Mouse (Mus musculus) embryonic facial prominence, embryonic 12.5 days (tissue): ENCODE data around the gene Jmjd8. TPM values are rescaled to one million over a fixed set of nuclear protein-coding genes. Genes with fewer than 3 reads are reported as not detected.
A peak's percentile ranks its signal among the peaks of the same experiment; 100 is the strongest.
"Not testable (repeated sequence)": the region's sequence is repeated elsewhere in the genome, so short reads cannot be mapped to it uniquely, and the experiment has no call there.

Source experiments
- ATAC-seq: fragments of 200-750 bp; cut with Nextera tagmentation; 2 replicates; pipeline ENCODE4 v1.8.0; 2017; ENCODE audit not compliant: insufficient number of reproducible peaks, insufficient read depth, low FRiP score, low TSS enrichment
- H3K27ac ChIP-seq: fragments of 300-500 bp; sonication (generic); 2 replicates; pipeline ENCODE4 v1.5.1; 2016; ENCODE audit warnings: mild to moderate bottlenecking
- H3K27me3 ChIP-seq: fragments of 300-500 bp; sonication (generic); 2 replicates; pipeline ENCODE4 v1.6.1; 2016; ENCODE audit warnings: mild to moderate bottlenecking, moderate library complexity
- H3K36me3 ChIP-seq: fragments of 300-500 bp; sonication (generic); 2 replicates; pipeline ENCODE4 v1.6.1; 2016; ENCODE audit warnings: mild to moderate bottlenecking
- H3K4me1 ChIP-seq: fragments of 300-500 bp; sonication (generic); 2 replicates; pipeline ENCODE4 v1.6.1; 2016
- H3K4me2 ChIP-seq: fragments of 300-500 bp; sonication (generic); replicated peaks from 2 replicates; pipeline ENCODE4 v1.6.1; 2016; ENCODE audit warnings: mild to moderate bottlenecking, moderate library complexity
- H3K4me3 ChIP-seq: fragments of 300-500 bp; sonication (generic); 2 replicates; pipeline ENCODE4 v1.5.1; 2016; ENCODE audit warnings: mild to moderate bottlenecking
- H3K9ac ChIP-seq: fragments of 300-500 bp; sonication (generic); 2 replicates; pipeline ENCODE4 v1.6.1; 2016; ENCODE audit warnings: mild to moderate bottlenecking, moderate library complexity
- H3K9me3 ChIP-seq: fragments of 300-500 bp; sonication (generic); 2 replicates; pipeline ENCODE4 v1.6.1; 2016; ENCODE audit warnings: mild to moderate bottlenecking, moderate library complexity
- WGBS: fragments of 180-500 bp; shearing (Covaris S2); methylation state at CpG from one replicate; pipeline ENCODE4 v1.1.7; 2016; 5-methylcytosine and 5-hydroxymethylcytosine counted together
- polyA plus RNA-seq: library from polyadenylated mRNA; unstranded; fragments of >200 nt; fragmentation: Nextera tagmentation; extraction: Ambion mirVana; gene quantifications from 2 replicates; pipeline ENCODE4 v1.2.1, GENCODE M21; 2016

Jmjd8 gene
- polyA plus RNA-seq, 1 experiment from 2014 or later = 57.0 TPM

GRCm38 (mm10) chr17:25867836-25868600 lies 39.4 kb downstream of the Jmjd8 start:
- Histone ChIP-seq H3K27ac (peak overlapping the region; percentile 33; the same call in 1 of the 2 replicates), H3K27me3 (no peaks in the 10 kb centered on the region)

GRCm38 (mm10) chr17:25868601-25869191 lies 40.0 kb downstream of the Jmjd8 start, which contains the start of gene Mcrip2:
Mcrip2 (minus strand) TSS chr17:25868764.
- peak within 1 kb of the TSS; percentile 33; the same call in 1 of the 2 replicates for H3K27ac ChIP-seq
- H3K36me3 ChIP-seq = no peaks in the 10 kb centered on the region
- under 1% methylated on average over 24 of the region's 24 CpGs for WGBS
- H3K9ac ChIP-seq = peak within 1 kb of the TSS; percentile 38
- no peaks in the 10 kb centered on the region for H3K27me3 ChIP-seq
- H3K9me3 ChIP-seq = no peaks in the 10 kb centered on the region
- ATAC-seq = peak; percentile 84
- peak within 1 kb of the TSS; percentile 67 for H3K4me3 ChIP-seq
- H3K4me2 ChIP-seq = peak within 1 kb of the TSS; percentile 87
- H3K4me1 ChIP-seq = peaks cover 14% of the 10 kb centered on the region

More at GRCm38 (mm10) chr17:25867836-25868600, 39.4 kb downstream of the Jmjd8 start:
- Histone ChIP-seq H3K36me3 (no peaks in the 10 kb centered on the region), H3K4me1 (peaks cover 14% of the 10 kb centered on the region), H3K4me3 (peak overlapping the region; percentile 67), H3K4me2 (peak overlapping the region; percentile 87), H3K9ac (peak overlapping the region; percentile 38), H3K9me3 (no peaks in the 10 kb centered on the region)
- peak; percentile 23 for ATAC-seq
- WGBS = 1% methylated on average over 42 of the region's 42 CpGs

- Histone ChIP-seq H3K27ac (no peak overlapping the region), H3K9me3 (no peaks in the 10 kb centered on the region), H3K4me1 (peaks cover 17% of the 10 kb centered on the region), H3K9ac (no peak overlapping the region), H3K4me2 (no peak overlapping the region), H3K27me3 (no peaks in the 10 kb centered on the region), H3K36me3 (no peaks in the 10 kb centered on the region), H3K4me3 (no peak overlapping the region)
- WGBS = 92% methylated on average over 8 of the region's 8 CpGs
- no peak for ATAC-seq
Observed at GRCm38 (mm10) chr17:25869498-25869897, 40.8 kb downstream of the Jmjd8 start.

- no peak overlapping the region for H3K9ac ChIP-seq
- no peaks in the 10 kb centered on the region for H3K27me3 ChIP-seq
- H3K4me2 ChIP-seq = no peak overlapping the region
- no peaks in the 10 kb centered on the region for H3K9me3 ChIP-seq
- H3K36me3 ChIP-seq = no peaks in the 10 kb centered on the region
- H3K4me3 ChIP-seq = no peak overlapping the region
- peaks cover 17% of the 10 kb centered on the region for H3K4me1 ChIP-seq
- H3K27ac ChIP-seq = no peak overlapping the region
- ATAC-seq = no peak
- 89% methylated on average over 2 of the region's 2 CpGs for WGBS
Observed at GRCm38 (mm10) chr17:25869954-25870353, 41.3 kb downstream of the Jmjd8 start.

- not testable (repeated sequence) for H3K27me3 ChIP-seq, H3K36me3 ChIP-seq, H3K27ac ChIP-seq, H3K9ac ChIP-seq, H3K4me2 ChIP-seq, ATAC-seq, H3K9me3 ChIP-seq, H3K4me3 ChIP-seq
- peaks cover 25% of the 10 kb centered on the region for H3K4me1 ChIP-seq
Observed at GRCm38 (mm10) chr17:25871566-25871965, 42.9 kb downstream of the Jmjd8 start.

GRCm38 (mm10) chr17:25872676-25873075 lies 44.0 kb downstream of the Jmjd8 start:
- no peak for ATAC-seq
- Histone ChIP-seq H3K27me3 (no peaks in the 10 kb centered on the region), H3K4me1 (peaks cover 26% of the 10 kb centered on the region), H3K9ac (no peak overlapping the region), H3K4me2 (no peak overlapping the region), H3K4me3 (no peak overlapping the region), H3K36me3 (peaks cover 1% of the 10 kb centered on the region; the same call in 1 of the 2 replicates), H3K27ac (no peak overlapping the region), H3K9me3 (no peaks in the 10 kb centered on the region)
- WGBS = 82% methylated on average over 3 of the region's 3 CpGs

- H3K4me1 ChIP-seq = peaks cover 21% of the 10 kb centered on the region
Observed at GRCm38 (mm10) chr17:25873405-25874147, 44.9 kb downstream of the Jmjd8 start.

GRCm38 (mm10) chr17:25874148-25874720 lies 45.6 kb downstream of the Jmjd8 start:
- Histone ChIP-seq H3K4me1 (peaks cover 16% of the 10 kb centered on the region), H3K9me3 (no peaks in the 10 kb centered on the region), H3K4me2 (peak overlapping the region; percentile 88), H3K27me3 (no peaks in the 10 kb centered on the region), H3K27ac (peak overlapping the region; percentile 87), H3K4me3 (peak overlapping the region; percentile 77), H3K9ac (peak overlapping the region; percentile 41; the same call in 1 of the 2 replicates), H3K36me3 (peaks cover 16% of the 10 kb centered on the region)
- WGBS = 8% methylated on average over 14 of the region's 14 CpGs
- ATAC-seq = no peak

More at GRCm38 (mm10) chr17:25873405-25874147, 44.9 kb downstream of the Jmjd8 start:
- Histone ChIP-seq H3K36me3 (peaks cover 10% of the 10 kb centered on the region; the same call in 1 of the 2 replicates), H3K27ac (no peak overlapping the region), H3K4me3 (no peak overlapping the region), H3K4me2 (peak overlapping the region; percentile 88), H3K9me3 (no peaks in the 10 kb centered on the region), H3K9ac (no peak overlapping the region), H3K27me3 (no peaks in the 10 kb centered on the region)
- no peak for ATAC-seq
- WGBS = 68% methylated on average over 11 of the region's 11 CpGs

GRCm38 (mm10) chr17:25874721-25875170 lies 46.1 kb downstream of the Jmjd8 start, which contains the start of gene Mettl26:
Mettl26 (plus strand) TSS chr17:25875074.
- Histone ChIP-seq H3K27ac (peak within 1 kb of the TSS; percentile 87), H3K27me3 (no peaks in the 10 kb centered on the region), H3K9me3 (no peaks in the 10 kb centered on the region), H3K9ac (peak within 1 kb of the TSS; percentile 71), H3K36me3 (peaks cover 17% of the 10 kb centered on the region), H3K4me1 (peaks cover 16% of the 10 kb centered on the region), H3K4me2 (peak within 1 kb of the TSS; percentile 88), H3K4me3 (peak within 1 kb of the TSS; percentile 77)
- ATAC-seq = no peak
- 2% methylated on average over 25 of the region's 25 CpGs for WGBS

- H3K9ac ChIP-seq = peak overlapping the region; percentile 71
- peak; percentile 86 for ATAC-seq
- H3K9me3 ChIP-seq = no peaks in the 10 kb centered on the region
- peak overlapping the region; percentile 88 for H3K4me2 ChIP-seq
- H3K4me3 ChIP-seq = peak overlapping the region; percentile 77
- WGBS = 1% methylated on average over 59 of the region's 59 CpGs
- H3K27ac ChIP-seq = peak overlapping the region; percentile 87
- H3K4me1 ChIP-seq = peaks cover 22% of the 10 kb centered on the region
- H3K36me3 ChIP-seq = peaks cover 17% of the 10 kb centered on the region
- no peaks in the 10 kb centered on the region for H3K27me3 ChIP-seq
Observed at GRCm38 (mm10) chr17:25875171-25876136, 46.8 kb downstream of the Jmjd8 start.
